Mouse (Mus musculus) forebrain, embryonic 15.5 days (tissue): Measurements from ENCODE around the gene Exo1. TPM values are rescaled to one million over a fixed set of nuclear protein-coding genes. Genes with fewer than 3 reads are reported as not detected.
A peak's percentile ranks its signal among the peaks of the same experiment; 100 is the strongest.

ENCODE experiments used
- ATAC-seq: fragments of 200-750 bp; cut with Nextera tagmentation; replicated peaks from 2 replicates; pipeline ENCODE4 v1.8.0; 2017; ENCODE audit warnings: mild to moderate bottlenecking, moderate TSS enrichment, moderate library complexity
- H3K27ac ChIP-seq: fragments of 300-500 bp; sonication (generic); replicated peaks from 2 replicates; pipeline ENCODE4 v1.5.1; 2015; ENCODE audit warnings: mild to moderate bottlenecking, inconsistent platforms
- H3K27me3 ChIP-seq: fragments of 300-500 bp; sonication (generic); 2 replicates; pipeline ENCODE4 v1.6.1; 2015; ENCODE audit warnings: inconsistent platforms
- H3K36me3 ChIP-seq: fragments of 300-500 bp; sonication (generic); 2 replicates; pipeline ENCODE4 v1.6.1; 2015; ENCODE audit warnings: mild to moderate bottlenecking, inconsistent platforms
- H3K4me1 ChIP-seq: fragments of 300-500 bp; sonication (generic); 2 replicates; pipeline ENCODE4 v1.6.1; 2015; ENCODE audit warnings: inconsistent platforms
- H3K4me2 ChIP-seq: fragments of 300-500 bp; sonication (generic); replicated peaks from 2 replicates; pipeline ENCODE4 v1.6.1; 2015; ENCODE audit warnings: mild to moderate bottlenecking, inconsistent platforms
- H3K4me3 ChIP-seq: fragments of 300-500 bp; sonication (generic); 2 replicates; pipeline ENCODE4 v1.5.1; 2015; ENCODE audit warnings: mild to moderate bottlenecking, inconsistent platforms
- H3K9ac ChIP-seq: fragments of 300-500 bp; sonication (generic); replicated peaks from 2 replicates; pipeline ENCODE4 v1.6.1; 2015; ENCODE audit warnings: mild to moderate bottlenecking, inconsistent platforms
- H3K9me3 ChIP-seq: fragments of 300-500 bp; sonication (generic); 2 replicates; pipeline ENCODE4 v1.6.1; 2016; ENCODE audit warnings: inconsistent platforms
- WGBS: fragments of 180-500 bp; shearing (Covaris S2); methylation state at CpG from one replicate; pipeline ENCODE4 v1.1.7; 2015; ENCODE audit warnings: mixed read lengths; 5-methylcytosine and 5-hydroxymethylcytosine counted together
- polyA plus RNA-seq: library from polyadenylated mRNA; unstranded; fragments of >200 nt; fragmentation: Nextera tagmentation; extraction: Ambion mirVana; gene quantifications from 2 replicates; pipeline ENCODE4 v1.2.1, GENCODE M21; 2015

Gene Exo1
- polyA plus RNA-seq, 1 experiment from 2014 or later, result 22.7 TPM

DNA sequence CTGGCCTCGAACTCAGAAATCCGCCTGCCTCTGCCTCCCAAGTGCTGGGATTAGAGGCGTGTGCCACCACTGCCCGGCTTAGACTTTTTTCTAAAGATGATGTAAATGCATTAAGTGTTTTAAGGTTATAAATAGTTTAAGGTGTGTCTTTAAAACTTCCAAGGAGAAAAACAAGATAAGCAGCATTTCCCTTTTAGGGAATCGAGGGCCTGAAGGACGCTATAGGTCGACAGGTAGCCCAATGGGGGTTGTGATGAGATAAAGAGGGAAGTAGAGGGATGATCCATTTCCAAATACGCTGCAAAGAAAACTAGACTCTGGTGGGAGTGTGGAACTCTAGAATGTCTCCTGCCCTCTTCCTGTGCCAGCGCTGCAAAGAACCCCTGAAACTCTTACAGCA is 39.6 kb downstream of the Exo1 start, which contains the start of gene Gm38100:
Gm38100 (plus strand) TSS at position 301 of the 400 bp plus-strand sequence.
- no peak for ATAC-seq
- no peak within 1 kb of the TSS for H3K4me2 ChIP-seq
- no peak within 1 kb of the TSS for H3K9ac ChIP-seq
- no peaks in the 10 kb centered on the region for H3K9me3 ChIP-seq
- no peaks in the 10 kb centered on the region for H3K4me1 ChIP-seq
- H3K27me3 ChIP-seq, result no peaks in the 10 kb centered on the region
- H3K4me3 ChIP-seq, result no peak within 1 kb of the TSS
- WGBS, result 91% methylated on average over 9 of the region's 9 CpGs
- H3K27ac ChIP-seq, result no peak within 1 kb of the TSS
- no peaks in the 10 kb centered on the region for H3K36me3 ChIP-seq

- Histone ChIP-seq H3K4me2 (no peak overlapping the region), H3K9me3 (no peaks in the 10 kb centered on the region), H3K4me3 (no peak overlapping the region), H3K27me3 (no peaks in the 10 kb centered on the region), H3K4me1 (no peaks in the 10 kb centered on the region), H3K36me3 (no peaks in the 10 kb centered on the region), H3K27ac (no peak overlapping the region), H3K9ac (no peak overlapping the region)
- ATAC-seq, result no peak
- WGBS, result 93% methylated on average over 8 of the region's 8 CpGs
Observed at GRCm38 (mm10) chr1:175921091-175921490, 40.7 kb downstream of the Exo1 start.

GRCm38 (mm10) chr1:175923848-175924787 is 43.7 kb downstream of the Exo1 start:
- ATAC-seq, result peak; percentile 54; the same call in 1 of the 2 replicates
- 48% methylated on average over 7 of the region's 7 CpGs for WGBS
- H3K4me2 ChIP-seq, result no peak overlapping the region
- H3K9me3 ChIP-seq, result no peaks in the 10 kb centered on the region
- H3K9ac ChIP-seq, result no peak overlapping the region
- H3K27ac ChIP-seq, result no peak overlapping the region
- no peaks in the 10 kb centered on the region for H3K36me3 ChIP-seq
- no peak overlapping the region for H3K4me3 ChIP-seq
- no peaks in the 10 kb centered on the region for H3K4me1 ChIP-seq
- no peaks in the 10 kb centered on the region for H3K27me3 ChIP-seq

- H3K27me3 ChIP-seq, result no peaks in the 10 kb centered on the region
- H3K9me3 ChIP-seq, result no peaks in the 10 kb centered on the region
- no peaks in the 10 kb centered on the region for H3K36me3 ChIP-seq
- 92% methylated on average over 5 of the region's 5 CpGs for WGBS
- no peak overlapping the region for H3K27ac ChIP-seq
- H3K4me2 ChIP-seq, result no peak overlapping the region
- H3K9ac ChIP-seq, result no peak overlapping the region
- H3K4me1 ChIP-seq, result no peaks in the 10 kb centered on the region
- no peak for ATAC-seq
- H3K4me3 ChIP-seq, result no peak overlapping the region
Observed at GRCm38 (mm10) chr1:175931391-175931790, 51.0 kb downstream of the Exo1 start.

GRCm38 (mm10) chr1:175936282-175936737 is 55.9 kb downstream of the Exo1 start:
- no peak overlapping the region for H3K27ac ChIP-seq
- peak overlapping the region; percentile 38 for H3K4me2 ChIP-seq
- no peak overlapping the region for H3K9ac ChIP-seq
- H3K9me3 ChIP-seq, result no peaks in the 10 kb centered on the region
- peak; percentile 83 for ATAC-seq
- WGBS, result 7% methylated on average over 11 of the region's 11 CpGs
- no peak overlapping the region for H3K4me3 ChIP-seq
- no peaks in the 10 kb centered on the region for H3K27me3 ChIP-seq
- no peaks in the 10 kb centered on the region for H3K4me1 ChIP-seq
- H3K36me3 ChIP-seq, result no peaks in the 10 kb centered on the region

GRCm38 (mm10) chr1:175938731-175939130 is 58.4 kb downstream of the Exo1 start:
- H3K27me3 ChIP-seq, result no peaks in the 10 kb centered on the region
- H3K9ac ChIP-seq, result no peak overlapping the region
- no peaks in the 10 kb centered on the region for H3K9me3 ChIP-seq
- no peaks in the 10 kb centered on the region for H3K36me3 ChIP-seq
- no peak for ATAC-seq
- no peaks in the 10 kb centered on the region for H3K4me1 ChIP-seq
- WGBS, result 73% methylated on average over 3 of the region's 3 CpGs
- H3K27ac ChIP-seq, result no peak overlapping the region
- H3K4me3 ChIP-seq, result no peak overlapping the region
- H3K4me2 ChIP-seq, result no peak overlapping the region

DNA sequence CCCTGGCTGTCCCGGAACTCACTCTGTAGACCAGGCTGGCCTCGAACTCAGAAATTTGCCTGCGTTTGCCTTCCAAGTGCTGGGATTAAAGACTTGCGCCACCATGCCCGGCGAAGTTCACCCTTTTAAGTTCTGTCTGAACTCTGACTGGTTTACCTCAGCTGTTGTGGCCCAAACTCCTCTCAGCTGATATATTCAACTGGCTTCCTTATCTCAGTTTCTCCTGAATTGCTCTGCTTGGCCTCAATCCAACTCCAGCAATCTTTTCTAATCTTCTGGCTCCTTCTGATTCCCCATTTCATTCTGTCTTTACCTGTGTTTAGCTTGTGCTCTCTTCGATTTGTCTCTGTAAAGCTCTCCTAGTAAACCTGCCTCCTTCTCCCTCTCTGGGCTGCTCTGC is 62.8 kb downstream of the Exo1 start:
- no peak overlapping the region for H3K27ac ChIP-seq
- no peak overlapping the region for H3K4me3 ChIP-seq
- H3K9me3 ChIP-seq, result no peaks in the 10 kb centered on the region
- no peaks in the 10 kb centered on the region for H3K4me1 ChIP-seq
- no peak overlapping the region for H3K9ac ChIP-seq
- H3K4me2 ChIP-seq, result no peak overlapping the region
- WGBS, result 93% methylated on average over 7 of the region's 7 CpGs
- H3K27me3 ChIP-seq, result no peaks in the 10 kb centered on the region
- H3K36me3 ChIP-seq, result no peaks in the 10 kb centered on the region
- ATAC-seq, result no peak

DNA sequence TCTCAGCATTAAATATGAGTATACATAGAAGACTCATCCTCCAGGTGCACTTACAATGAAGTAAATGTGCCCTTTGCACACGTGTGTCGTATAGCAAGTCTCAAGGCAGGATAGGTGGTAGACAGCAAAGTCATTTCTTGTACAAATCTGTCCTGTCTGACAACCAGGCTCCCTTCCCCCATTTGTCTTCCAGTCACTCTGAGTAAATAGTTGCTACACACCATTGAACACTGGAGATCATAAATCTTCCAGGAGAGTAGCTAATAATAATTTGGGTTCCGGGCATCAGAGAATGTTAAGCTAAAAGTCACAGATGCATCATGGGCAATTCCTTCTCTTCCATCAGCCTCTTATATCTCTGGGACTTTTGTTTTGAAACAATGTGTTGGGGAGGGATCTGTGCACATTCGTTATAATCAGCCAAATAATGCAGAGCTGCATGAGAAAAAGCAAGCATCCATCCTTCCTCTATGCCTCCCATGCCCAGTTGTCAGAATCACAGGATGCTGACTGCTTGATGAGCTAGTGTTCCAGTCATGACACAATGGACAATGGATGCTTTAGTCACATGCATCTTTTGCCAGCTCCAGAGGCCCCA is 66.4 kb downstream of the Exo1 start:
- WGBS, result 71% methylated on average over 4 of the region's 4 CpGs
- Histone ChIP-seq H3K27me3 (no peaks in the 10 kb centered on the region), H3K4me3 (no peak overlapping the region), H3K9ac (no peak overlapping the region), H3K4me1 (no peaks in the 10 kb centered on the region), H3K36me3 (no peaks in the 10 kb centered on the region), H3K27ac (no peak overlapping the region), H3K4me2 (no peak overlapping the region), H3K9me3 (no peaks in the 10 kb centered on the region)
- ATAC-seq, result no peak

GRCm38 (mm10) chr1:175950421-175950820 is 70.0 kb downstream of the Exo1 start:
- H3K27me3 ChIP-seq, result no peaks in the 10 kb centered on the region
- no peaks in the 10 kb centered on the region for H3K36me3 ChIP-seq
- ATAC-seq, result no peak
- H3K4me1 ChIP-seq, result no peaks in the 10 kb centered on the region
- no peaks in the 10 kb centered on the region for H3K9me3 ChIP-seq
- H3K9ac ChIP-seq, result no peak overlapping the region
- no peak overlapping the region for H3K27ac ChIP-seq
- H3K4me2 ChIP-seq, result no peak overlapping the region
- no peak overlapping the region for H3K4me3 ChIP-seq
- WGBS, result 91% methylated on average over 3 of the region's 3 CpGs

- WGBS, result 87% methylated on average over 2 of the region's 2 CpGs
- Histone ChIP-seq H3K9me3 (no peaks in the 10 kb centered on the region), H3K9ac (no peak overlapping the region), H3K27me3 (no peaks in the 10 kb centered on the region), H3K4me2 (no peak overlapping the region), H3K4me3 (no peak overlapping the region), H3K27ac (no peak overlapping the region), H3K36me3 (no peaks in the 10 kb centered on the region), H3K4me1 (no peaks in the 10 kb centered on the region)
- ATAC-seq, result no peak
Observed at GRCm38 (mm10) chr1:175950851-175951250, 70.5 kb downstream of the Exo1 start.

DNA sequence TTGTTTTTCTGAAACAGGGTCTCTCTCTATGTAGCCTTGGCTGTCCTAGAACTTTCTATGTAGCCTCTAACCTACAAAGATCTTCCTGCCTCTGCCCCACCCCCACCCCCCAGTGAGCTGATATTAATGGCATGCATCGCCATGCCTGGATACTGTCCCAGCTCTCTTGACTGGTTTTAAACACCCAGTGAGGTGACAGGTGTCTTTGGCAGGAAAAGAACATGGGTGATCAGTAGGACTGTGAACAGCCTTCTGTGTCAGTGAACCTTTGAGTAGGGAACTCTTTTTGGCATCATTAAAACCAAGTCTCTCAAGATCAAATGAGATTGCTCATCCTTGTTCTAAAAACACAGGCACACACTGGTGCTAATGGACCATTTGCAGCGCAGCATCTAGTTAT is 81.4 kb downstream of the Exo1 start:
- ATAC-seq, result no peak
- WGBS, result 78% methylated on average over 2 of the region's 2 CpGs

More for the DNA sequence above, 81.4 kb downstream of the Exo1 start:
- H3K4me2 ChIP-seq, result no peak overlapping the region
- no peak overlapping the region for H3K4me3 ChIP-seq
- no peaks in the 10 kb centered on the region for H3K27me3 ChIP-seq
- no peaks in the 10 kb centered on the region for H3K9me3 ChIP-seq
- no peak overlapping the region for H3K27ac ChIP-seq
- no peaks in the 10 kb centered on the region for H3K36me3 ChIP-seq
- H3K9ac ChIP-seq, result no peak overlapping the region
- no peaks in the 10 kb centered on the region for H3K4me1 ChIP-seq
